Mouse (Mus musculus) testis, adult 2 months (tissue): ENCODE data around the gene Treml1.

Experiments used
- CTCF ChIP-seq: fragments of 200-500 bp; IDR thresholded peaks from 2 replicates; pipeline ENCODE4 v1.5.1; 2012; ENCODE audit warnings: low read depth, mild to moderate bottlenecking, inconsistent platforms, low read length, moderate library complexity; ENCODE audit not compliant: control insufficient read depth, insufficient read depth, insufficient replicate concordance
- POLR2A ChIP-seq: fragments of 200-500 bp; IDR thresholded peaks from 2 replicates; pipeline ENCODE4 v1.6.1; 2012; ENCODE audit warnings: low read depth, mild to moderate bottlenecking, inconsistent platforms, low read length, moderate library complexity; ENCODE audit not compliant: control insufficient read depth

GRCm38 (mm10) chr17:48325093-48325492 lies 34.6 kb upstream of the Treml1 start:
- TF ChIP-seq CTCF = no peak
- no peak for TF ChIP-seq POLR2A
